Mouse (Mus musculus): ENCODE measurements at regions not wholly inside any gene's neighbourhood (a gene's known extent, or its start where the extent isn't known, plus 50 kb on each side); places are given as distances from the start of the nearest gene placed in this dataset.

DNA sequence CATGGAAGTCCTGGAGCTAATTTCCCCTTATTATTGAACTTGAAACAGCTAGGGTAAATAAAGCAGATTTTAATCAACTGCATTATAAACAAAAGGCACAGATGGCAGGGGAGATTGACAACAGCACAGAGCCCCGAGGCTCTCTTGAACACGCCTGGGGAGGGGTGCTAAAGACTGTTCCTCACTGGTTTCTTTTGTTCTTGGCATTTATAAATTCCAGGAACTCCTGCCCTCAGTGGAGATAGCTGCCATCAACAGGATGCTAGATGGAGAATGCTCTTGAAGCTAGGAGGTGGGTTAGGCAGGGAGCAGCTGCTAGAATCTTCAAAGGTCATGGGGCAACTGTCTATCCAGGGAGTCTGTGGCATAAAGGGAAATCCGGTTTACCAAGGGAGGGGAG, 102.2 kb upstream of the Kit start:
- peak; percentile 44 to 69 for DNase-seq

DNA sequence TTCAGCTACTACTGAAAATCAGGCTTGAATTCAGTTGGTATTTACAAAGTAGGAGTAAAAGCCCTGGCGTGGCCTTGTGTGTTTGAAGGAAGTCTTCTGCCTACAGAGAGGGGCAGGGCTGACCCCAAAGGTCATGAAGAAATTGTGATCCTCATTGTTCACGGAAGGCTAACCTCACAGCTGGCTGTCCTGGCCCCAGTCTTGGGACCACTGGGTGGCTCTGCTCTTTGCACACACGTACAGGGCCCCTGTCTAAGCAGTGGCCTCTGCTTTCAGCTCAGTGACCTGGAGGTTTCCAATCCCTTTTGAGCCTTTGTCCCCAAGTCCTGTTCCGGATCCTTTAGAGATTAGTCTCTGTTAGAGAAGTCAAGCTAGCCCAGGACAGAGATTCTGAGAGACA, 99.3 kb upstream of the Kit start:
- DNase-seq, result no peak

DNA sequence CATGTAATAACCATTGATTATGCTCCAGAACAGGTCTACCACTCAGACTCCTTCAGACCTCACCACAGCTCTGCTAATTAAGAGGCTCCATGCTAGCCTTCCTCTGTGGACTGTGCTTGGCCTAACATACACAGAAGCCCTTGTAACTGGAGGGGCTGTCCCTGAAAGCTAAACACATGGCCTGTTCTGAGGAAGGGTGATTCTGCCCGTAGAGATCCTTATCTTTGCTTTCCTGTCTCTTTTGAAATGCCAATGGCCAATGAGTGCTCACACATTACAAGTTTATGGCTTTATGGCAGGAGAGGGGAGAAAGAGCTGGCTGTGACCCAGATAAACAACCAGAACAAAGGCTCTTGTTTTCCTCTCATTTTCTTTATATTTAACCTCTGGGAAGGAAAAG, 96.2 kb upstream of the Kit start:
- peak; percentile 33 to 46 for DNase-seq

DNA sequence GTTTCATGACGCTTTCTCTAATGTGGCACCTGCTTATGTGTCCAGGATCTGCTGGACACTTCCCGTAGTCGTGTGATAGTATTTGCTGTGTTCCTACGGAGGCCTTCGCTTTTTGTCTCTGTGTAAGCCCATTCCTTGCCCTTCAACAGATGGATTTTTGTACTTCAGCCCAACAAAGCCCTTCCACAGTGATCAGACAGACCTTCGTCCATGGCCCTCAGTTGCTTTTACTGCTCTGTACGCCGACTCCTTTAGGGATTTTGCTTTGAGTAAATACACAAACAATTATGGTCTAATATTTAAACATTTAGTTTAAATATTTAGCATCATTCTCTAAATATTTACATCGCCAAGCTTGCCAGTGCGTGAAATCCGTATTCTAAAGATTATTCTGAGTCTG, 95.6 kb upstream of the Kit start:
- no peak for DNase-seq

DNA sequence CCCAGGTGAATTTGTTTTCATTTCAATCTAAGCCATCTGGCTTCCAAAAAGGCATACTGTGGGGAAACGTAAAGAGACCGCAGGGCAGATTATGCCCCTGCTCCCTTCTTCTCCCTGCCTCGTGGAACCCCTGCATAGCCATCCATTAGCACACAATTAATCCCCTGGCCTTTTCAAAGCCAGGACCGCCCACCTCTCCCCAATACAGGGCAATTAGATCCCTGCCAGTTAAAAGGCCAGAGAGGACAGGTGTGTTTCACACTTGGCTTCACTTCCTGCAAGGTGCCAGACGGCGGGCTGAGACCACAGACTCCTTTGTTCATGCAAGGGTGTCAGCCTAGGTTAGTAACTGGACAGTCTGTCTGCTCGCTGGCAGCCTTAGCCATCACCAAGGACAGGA, 93.1 kb upstream of the Kit start:
- DNase-seq, result no peak

DNA sequence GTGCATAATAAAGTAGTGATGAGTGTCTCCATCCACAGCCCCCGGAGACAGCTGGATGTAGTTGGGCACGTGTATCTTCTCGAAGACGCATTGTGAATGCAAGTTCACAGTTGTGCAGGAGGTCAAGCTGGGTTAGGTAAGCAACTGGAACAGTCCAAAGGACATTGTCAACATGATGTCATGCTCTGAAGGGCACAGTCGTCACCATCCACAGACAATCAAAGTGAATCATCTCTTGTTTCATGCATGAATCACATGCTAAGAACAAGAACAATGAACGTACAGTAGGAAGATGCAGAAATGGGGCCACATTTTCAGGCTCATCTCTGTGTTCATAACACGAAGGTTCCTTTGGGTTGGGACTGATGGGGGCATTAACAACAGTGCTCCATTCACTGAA, 90.4 kb upstream of the Kit start:
- no peak for DNase-seq

DNA sequence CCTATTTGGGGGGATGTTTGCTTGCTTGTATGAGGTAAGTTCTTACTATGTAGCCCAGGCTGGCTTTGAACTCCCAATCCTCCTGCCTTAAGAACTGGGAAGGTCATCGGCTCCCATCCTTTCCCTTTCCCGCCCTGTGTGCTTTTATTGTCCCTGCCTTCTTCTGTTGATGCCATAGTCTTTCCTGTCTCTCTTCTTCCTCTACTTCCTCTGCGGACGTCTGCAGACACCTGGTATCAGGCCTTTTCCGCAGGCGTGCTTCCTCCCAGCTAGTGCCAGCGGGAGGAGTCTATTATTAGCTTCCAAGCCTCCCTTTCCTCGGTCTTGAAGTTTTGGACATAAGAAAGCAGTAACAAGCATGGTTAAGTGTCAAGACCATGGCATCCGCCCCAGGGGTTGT, 83.9 kb upstream of the Kit start:
- DNase-seq, result peak; percentile 33 to 61

DNA sequence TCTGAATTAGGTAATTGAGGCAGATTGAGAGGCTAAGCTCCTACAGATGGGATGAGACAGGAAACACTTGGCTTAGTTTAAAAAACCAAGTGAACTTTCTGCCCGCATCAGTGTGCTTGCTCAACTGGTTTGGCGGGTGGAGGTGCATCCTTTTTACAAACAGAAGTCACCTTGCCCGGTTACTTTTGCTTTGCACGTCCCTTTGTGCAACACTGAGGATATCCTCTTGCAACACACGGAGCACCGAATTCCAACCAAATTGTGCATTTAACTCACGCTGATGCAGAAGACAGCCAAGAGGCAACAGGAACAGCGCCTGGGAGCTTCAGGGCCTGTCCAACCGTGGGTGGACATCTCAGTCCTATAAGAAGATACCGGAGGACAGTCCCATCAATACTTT, 80.6 kb upstream of the Kit start:
- no peak for DNase-seq

DNA sequence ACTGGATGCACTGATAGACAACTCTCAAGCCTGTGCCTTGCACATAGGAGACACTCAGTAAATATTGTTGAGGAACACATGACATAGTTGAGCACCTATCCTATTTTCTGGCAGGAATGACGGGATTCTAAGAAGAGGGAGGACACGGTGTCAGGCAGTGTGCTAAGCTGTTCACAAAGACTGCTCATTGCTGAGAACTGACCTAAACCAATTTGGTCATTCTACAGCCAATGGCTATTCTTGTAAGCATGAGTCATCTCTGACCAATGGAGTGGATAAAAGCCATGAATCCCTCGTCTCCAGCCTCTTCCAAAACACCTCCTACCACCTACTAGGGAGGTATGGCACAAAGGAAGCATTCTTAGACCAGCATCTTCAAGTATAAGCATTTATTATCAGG, 75.7 kb upstream of the Kit start:
- no peak for DNase-seq

DNA sequence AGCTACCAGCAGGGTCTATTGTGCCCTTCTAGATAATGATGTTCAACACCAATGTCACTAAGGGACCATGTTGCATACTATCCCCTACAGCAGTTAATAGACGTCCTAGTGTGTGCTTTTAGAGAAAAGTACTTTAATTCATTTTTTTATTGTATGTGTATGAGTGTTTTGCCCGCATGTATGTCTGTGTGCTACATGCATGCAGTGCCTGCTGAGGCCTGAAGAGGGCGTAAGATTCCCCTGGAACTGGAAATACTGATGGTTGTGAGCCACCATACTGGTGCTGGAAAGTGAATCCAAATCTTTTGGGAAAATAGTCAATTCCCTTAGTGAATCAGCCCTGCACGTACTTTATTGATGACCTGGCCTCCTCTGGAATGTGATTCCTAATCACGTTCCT, 75.0 kb upstream of the Kit start:
- no peak for DNase-seq

DNA sequence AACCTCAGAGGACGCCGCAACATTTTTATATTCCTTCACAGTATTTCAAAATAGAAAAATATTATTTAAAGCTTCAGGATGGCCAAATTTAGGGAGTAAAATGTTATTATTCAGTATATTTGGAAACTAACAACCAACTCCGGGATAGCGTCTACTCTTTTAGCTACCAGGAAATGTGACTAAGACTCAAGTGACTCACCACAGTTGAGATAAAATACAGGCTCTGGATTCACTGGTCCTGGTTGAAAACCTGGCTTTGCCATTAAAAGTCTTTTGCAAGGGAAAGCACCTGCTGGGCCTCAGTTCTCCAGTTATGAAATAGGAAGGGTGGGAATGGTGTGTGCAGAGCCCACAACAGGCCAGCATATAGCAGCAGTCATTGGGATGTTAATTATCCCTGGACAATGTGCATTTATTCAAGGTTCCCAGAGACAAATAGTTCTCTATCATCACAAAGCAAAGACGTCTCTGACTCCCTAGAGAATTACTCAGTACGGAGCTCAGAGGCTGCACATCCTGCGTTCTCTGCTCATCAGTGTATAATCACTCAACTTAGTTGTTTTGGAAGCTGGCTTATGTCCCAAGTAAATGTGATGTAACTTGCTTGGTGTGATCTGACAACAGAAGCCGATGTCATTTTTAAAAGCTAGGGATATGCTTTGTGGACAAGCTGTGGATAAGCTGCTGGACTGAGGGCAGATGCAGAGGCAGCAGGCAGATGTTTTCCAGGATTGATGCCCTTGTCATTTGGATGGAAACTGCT, 73.9 kb upstream of the Kit start:
- DNase-seq, result no peak

DNA sequence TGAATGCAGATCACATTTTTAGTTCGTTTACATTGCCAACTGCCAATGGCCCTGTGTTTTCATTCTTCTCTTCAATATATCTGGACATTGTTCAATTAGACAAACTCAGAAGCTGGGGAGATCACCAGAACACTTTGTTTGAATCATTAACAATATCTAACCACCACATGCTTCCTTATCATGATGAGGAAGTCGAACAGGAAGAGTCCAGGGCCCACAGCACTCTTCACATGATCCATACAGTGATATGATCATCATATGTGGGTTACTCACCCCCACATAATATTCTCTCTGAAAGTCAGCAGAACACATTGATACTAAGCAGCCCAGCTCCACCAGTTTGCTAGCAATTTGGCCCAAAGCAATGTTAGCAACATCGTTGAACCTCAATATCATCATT, 71.0 kb upstream of the Kit start:
- no peak for DNase-seq

DNA sequence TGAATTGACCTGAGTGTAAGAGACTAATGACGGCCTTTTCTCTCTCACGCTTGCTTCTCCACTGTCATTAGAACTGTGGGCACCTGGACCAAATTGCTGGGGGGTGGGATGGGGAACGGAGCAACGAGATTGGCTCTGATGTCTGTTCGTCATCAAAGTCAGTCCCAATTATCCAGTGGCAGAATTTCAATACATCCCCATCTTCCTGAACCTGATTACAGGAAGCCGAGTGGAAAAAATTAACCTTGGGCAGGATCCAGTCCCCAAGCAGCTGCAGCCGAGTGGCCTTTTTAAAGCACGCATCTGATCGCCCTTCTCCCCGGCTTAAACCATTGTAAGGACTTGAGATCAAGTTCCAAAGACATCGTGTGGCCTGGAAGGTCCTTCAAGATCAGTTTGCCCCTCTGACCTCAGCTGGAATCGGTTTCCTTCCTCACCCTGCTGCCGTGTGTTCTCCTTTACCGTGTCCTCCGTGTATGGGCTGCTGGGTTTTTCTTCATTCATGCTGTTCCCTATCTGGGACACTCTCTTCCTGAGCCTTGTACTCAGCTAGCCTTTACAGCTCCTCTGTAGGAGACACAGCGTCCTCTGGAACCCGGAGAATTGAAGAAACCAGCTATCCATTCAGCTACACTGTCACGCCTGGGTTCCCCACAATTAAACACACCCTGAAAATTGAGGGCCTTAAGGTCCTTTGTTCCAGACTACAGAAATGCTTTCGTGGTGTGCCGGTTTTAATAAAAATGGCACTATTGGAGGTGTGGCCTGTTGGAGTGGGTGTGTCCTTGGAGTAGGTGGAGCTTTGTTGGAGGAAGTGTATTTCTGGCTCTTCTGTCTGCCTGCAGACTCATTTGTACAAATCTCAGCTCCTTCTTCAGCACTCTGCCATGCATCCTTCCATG, 61.9 kb upstream of the Kit start:
- DNase-seq, result no peak

DNA sequence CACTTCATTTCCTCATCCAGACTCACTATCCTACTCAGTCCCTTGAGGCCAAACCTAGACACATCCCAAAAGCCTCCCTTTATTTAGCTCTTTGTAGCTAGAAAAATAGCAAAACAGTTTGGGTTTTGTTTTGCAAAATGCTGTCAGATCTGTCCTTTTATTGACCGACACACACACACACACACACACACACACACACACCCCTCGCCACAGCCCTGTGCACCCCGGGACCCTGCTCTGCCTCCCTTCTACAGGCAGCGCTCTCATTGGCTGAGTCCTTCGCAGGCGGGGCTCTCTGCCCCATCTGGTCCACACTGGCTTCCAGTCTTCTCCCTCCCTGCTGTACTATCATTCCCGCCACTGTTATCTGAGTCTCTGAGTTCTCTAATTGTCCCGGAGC, 56.5 kb upstream of the Kit start:
- DNase-seq, result no peak

DNA sequence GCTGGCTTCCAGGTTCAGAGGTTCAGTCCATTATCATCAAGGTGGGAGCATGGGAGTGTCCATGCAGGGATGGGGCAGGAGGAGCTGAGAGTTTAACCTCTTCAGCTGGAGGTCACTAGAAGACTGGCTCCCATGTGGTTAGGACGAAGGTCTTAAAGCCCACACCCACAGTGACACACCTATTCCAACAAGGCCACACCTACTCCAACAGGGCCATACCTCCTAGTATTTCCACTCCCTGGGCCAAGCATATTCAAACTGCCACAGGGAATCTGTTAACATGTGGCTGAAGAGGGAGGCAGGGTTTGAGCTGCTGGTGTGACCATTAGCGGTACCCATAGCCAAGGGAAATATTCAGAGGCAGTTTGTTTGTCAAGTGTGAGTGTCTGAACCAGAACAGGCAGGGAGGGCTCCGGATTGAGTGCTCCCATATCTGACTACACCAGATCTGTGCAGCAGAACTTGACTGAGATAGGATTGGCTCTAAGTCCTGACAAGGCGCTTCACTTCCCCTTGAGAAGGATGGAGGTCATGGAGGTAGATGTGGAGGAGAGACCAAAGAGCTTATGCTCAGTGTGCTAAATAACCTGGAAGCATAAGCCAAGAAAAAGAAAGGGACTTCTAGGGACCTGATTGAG, 51.6 kb upstream of the Kit start:
- no peak for DNase-seq

Data from lung, postnatal 4 days (tissue).